Mouse (Mus musculus) bone marrow, adult 2 months (tissue): Measurements from ENCODE around the gene Aaas. TPM values are rescaled to one million over a fixed set of nuclear protein-coding genes. Genes with fewer than 3 reads are reported as not detected.

Source experiments
- H3K27ac ChIP-seq: fragments of 200-500 bp; 2 replicates; pipeline ENCODE4 v1.5.1; 2012; ENCODE audit warnings: low read depth, mild to moderate bottlenecking, control low read depth, inconsistent platforms, low read length; ENCODE audit not compliant: control insufficient read depth, poor library complexity, insufficient read depth
- H3K4me1 ChIP-seq: fragments of 200-500 bp; 2 replicates; pipeline ENCODE4 v1.6.1; 2011; ENCODE audit warnings: low read length; ENCODE audit not compliant: control insufficient read depth, insufficient read depth
- H3K4me3 ChIP-seq: fragments of 200-500 bp; replicated peaks from 2 replicates; pipeline ENCODE3; 2011; ENCODE audit warnings: mild to moderate bottlenecking, low read depth, low read length, control low read depth; ENCODE audit not compliant: control insufficient read depth
- CTCF ChIP-seq: fragments of 200-500 bp; IDR thresholded peaks from 2 replicates; pipeline ENCODE4 v1.5.1; 2011; ENCODE audit warnings: low read length, control low read depth; ENCODE audit not compliant: control insufficient read depth, insufficient read depth
- POLR2A ChIP-seq: fragments of 200-500 bp; IDR thresholded peaks from 2 replicates; pipeline ENCODE4 v1.6.1; 2011; ENCODE audit warnings: low read depth, mild to moderate bottlenecking, control low read depth, low read length, borderline replicate concordance; ENCODE audit not compliant: control insufficient read depth
- WGBS: fragments of 180-500 bp; shearing (Covaris S2); methylation state at CpG from one replicate; pipeline ENCODE4 v1.1.7; 2018; 5-methylcytosine and 5-hydroxymethylcytosine counted together
- polyA plus RNA-seq: library from polyadenylated mRNA; stranded (reverse); fragments of >200 nt; gene quantifications from 2 replicates; pipeline ENCODE4 v1.2.4, GENCODE M21; 2011; ENCODE audit warnings: low replicate concordance; ENCODE audit not compliant: missing spikeins, insufficient read depth, insufficient read length

The Aaas gene
- polyA plus RNA-seq, 1 experiment = 97.9 TPM

- Histone ChIP-seq H3K4me3 (no peak overlapping the region), H3K27ac (no peak overlapping the region), H3K4me1 (no peaks in the 10 kb centered on the region)
- WGBS = 91% methylated on average over 10 of the region's 10 CpGs
- no peak for TF ChIP-seq CTCF
- TF ChIP-seq POLR2A = no peak
Measured at GRCm38 (mm10) chr15:102310074-102310845, 40.3 kb downstream of the Aaas start.

- no peaks in the 10 kb centered on the region for H3K4me1 ChIP-seq
- H3K4me3 ChIP-seq = no peak overlapping the region
- TF ChIP-seq CTCF = no peak
- no peak for TF ChIP-seq POLR2A
- no peak overlapping the region for H3K27ac ChIP-seq
- 92% methylated on average over 9 of the region's 9 CpGs for WGBS
Measured at GRCm38 (mm10) chr15:102308717-102309116, 41.9 kb downstream of the Aaas start.

- no peak overlapping the region for H3K27ac ChIP-seq
- TF ChIP-seq POLR2A (no peak), CTCF (no peak)
- H3K4me1 ChIP-seq = no peaks in the 10 kb centered on the region
- no peak overlapping the region for H3K4me3 ChIP-seq
- 83% methylated on average over 6 of the region's 6 CpGs for WGBS
Measured at GRCm38 (mm10) chr15:102302542-102302941, 48.0 kb downstream of the Aaas start.

DNA sequence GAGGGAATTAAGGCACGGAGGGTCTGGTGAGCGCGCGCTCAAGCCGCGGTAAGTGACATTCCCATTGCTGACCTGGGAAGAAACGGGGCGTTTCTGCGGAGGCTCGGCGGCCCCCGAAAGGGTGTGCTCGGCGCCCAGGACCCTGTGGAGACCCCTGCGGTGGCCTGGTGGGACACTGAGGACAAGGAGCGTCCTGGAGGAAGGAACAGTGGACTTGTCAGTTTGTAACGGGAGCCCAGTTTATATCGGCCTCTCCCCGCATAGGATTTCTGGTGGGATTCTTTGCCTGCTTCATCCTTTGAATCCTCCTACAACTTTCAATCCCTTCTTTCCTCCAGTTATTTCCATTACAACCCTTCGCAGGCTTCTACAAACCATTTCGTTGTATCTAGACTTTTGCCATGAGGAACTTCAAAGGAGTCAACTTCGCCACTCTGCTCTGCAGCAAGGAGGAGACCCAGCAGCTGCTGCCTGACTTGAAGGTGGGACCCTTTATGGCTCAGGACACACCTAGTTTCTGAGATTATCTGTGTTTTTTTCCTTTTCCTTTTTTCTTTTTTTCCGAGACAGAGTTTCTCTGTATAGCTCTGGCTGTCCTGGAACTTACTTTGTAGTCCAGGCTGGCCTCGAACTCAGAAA is 54.1 kb downstream of the Aaas start:
- no peaks in the 10 kb centered on the region for H3K4me1 ChIP-seq
- WGBS = 4% methylated on average over 24 of the region's 24 CpGs
- peak overlapping the region; percentile 94 for H3K4me3 ChIP-seq

GRCm38 (mm10) chr15:102295633-102296367 is 54.8 kb downstream of the Aaas start, which contains the start of gene Espl1:
TSS of gene Espl1 (plus strand) at chr15:102296266.
- Histone ChIP-seq H3K27ac (0 out of 2 replicates have a peak within 1 kb of the TSS, but pooled peaks have one; percentile 26), H3K4me3 (peak within 1 kb of the TSS; percentile 94), H3K4me1 (no peaks in the 10 kb centered on the region)
- 4% methylated on average over 25 of the region's 25 CpGs for WGBS
- TF ChIP-seq POLR2A (peak; percentile 84; the same call in 1 of the 2 replicates), CTCF (no peak)

More for the DNA sequence above, 54.1 kb downstream of the Aaas start:
- TF ChIP-seq CTCF (no peak), POLR2A (no peak)
- H3K27ac ChIP-seq = 0 out of 2 replicates have a peak overlapping the region, but pooled peaks have one; percentile 26

Other genes with a start within 250 kb of the Aaas start
- 7.9 and 23.0 TPM in 2 replicates for gene Spryd3, start 214.5 kb downstream of the Aaas start, polyA plus RNA-seq
- gene Igfbp6, start 206.4 kb downstream of the Aaas start, polyA plus RNA-seq = not detected in 2 replicates
- gene Soat2, start 200.2 kb downstream of the Aaas start, polyA plus RNA-seq = 1.2 and 2.7 TPM in 2 replicates
- 22.8 and 34.5 TPM in 2 replicates for gene Zfp740, start 147.5 kb downstream of the Aaas start, polyA plus RNA-seq
- 13.6 and 18.5 TPM in 2 replicates for gene Csad, start 146.0 kb downstream of the Aaas start, polyA plus RNA-seq
- 39.1 and 140 TPM in 2 replicates for gene Itgb7, start 118.8 kb downstream of the Aaas start, polyA plus RNA-seq
- 17.1 and 36.3 TPM in 2 replicates for gene Rarg, start 93.3 kb downstream of the Aaas start, polyA plus RNA-seq
- gene Gm9918, start 80.2 kb downstream of the Aaas start, polyA plus RNA-seq = not detected in 2 replicates
- gene Mfsd5, start 71.3 kb downstream of the Aaas start, polyA plus RNA-seq = 10.5 and 13.5 TPM in 2 replicates
- 22.9 and 39.8 TPM in 2 replicates for gene Espl1, start 54.5 kb downstream of the Aaas start, polyA plus RNA-seq
- 352 and 432 TPM in 2 replicates for gene Pfdn5, start 24.7 kb downstream of the Aaas start, polyA plus RNA-seq
- gene Myg1, start 19.1 kb downstream of the Aaas start, polyA plus RNA-seq = 40.0 and 43.6 TPM in 2 replicates
- 3.2 and 3.5 TPM in 2 replicates for gene Sp7, start 16.4 kb upstream of the Aaas start, polyA plus RNA-seq
- gene Sp1, start 55.4 kb upstream of the Aaas start, polyA plus RNA-seq = 13.8 and 35.2 TPM in 2 replicates
- 4.8 TPM in 1 of 2 replicates, not detected in the other for gene Amhr2, start 94.6 kb upstream of the Aaas start, polyA plus RNA-seq
- 125 and 251 TPM in 2 replicates for gene Prr13, start 108.3 kb upstream of the Aaas start, polyA plus RNA-seq
- gene Pcbp2, start 119.8 kb upstream of the Aaas start, polyA plus RNA-seq = 210 and 264 TPM in 2 replicates
- not detected in 2 replicates for gene Gm10337, start 153.0 kb upstream of the Aaas start, polyA plus RNA-seq
- gene Map3k12, start 166.3 kb upstream of the Aaas start, polyA plus RNA-seq = 2.2 and 3.1 TPM in 2 replicates
- gene Tarbp2, start 167.4 kb upstream of the Aaas start, polyA plus RNA-seq = 38.4 and 67.5 TPM in 2 replicates
- 16.0 and 32.7 TPM in 2 replicates for gene Npff, start 174.2 kb upstream of the Aaas start, polyA plus RNA-seq